Comparison of ENCODE assay signal across 8 mouse cellular contexts in genomic region chr4:129624281-129625028, GRCm38 (mm10). TPM values are rescaled to one million over a fixed set of nuclear protein-coding genes. Genes with fewer than 3 reads are reported as not detected.
DNase-seq lines count a peak whose midpoint lies in the region; ATAC-seq and TF ChIP-seq lines count a peak whose summit lies in the region.

No protein-coding gene starts in this region.

- TF ChIP-seq EP300 in CH12.LX (IDR thresholded peaks at IDR 0.05; ENCODE audit: low read length): no peak

- H3K9me3 ChIP-seq in CH12.LX (replicated peaks; ENCODE audit: low read length): no peaks in the 10 kb centered on the region
- H3K9me3 ChIP-seq in heart, embryonic 14.5 days (ENCODE audit: control insufficient read depth, low read length): no peaks in the 10 kb centered on the region
- H3K9me3 ChIP-seq in liver, embryonic 13.5 days (replicated peaks): no peaks in the 10 kb centered on the region
- H3K9me3 ChIP-seq in stomach, embryonic 16.5 days (replicated peaks; ENCODE audit: control insufficient read depth, low read length): no peaks in the 10 kb centered on the region

- dilution Hi-C loops in CH12.LX (cut with MboI; ENCODE audit: extremely low pct_ligation_motif_present, extremely low pct_unique_long_range_greater_than_20kb, low sequenced_read_pairs): no loop called here

- H3K79me2 ChIP-seq in CH12.LX (replicated peaks; ENCODE audit: control insufficient read depth, extremely low read depth, insufficient read depth, poor library complexity, severe bottlenecking): no peaks in the 10 kb centered on the region

- in situ Hi-C loops in CH12.LX (cut with MboI; ENCODE audit: low pct_ligation_motif_present, low pct_unique_long_range_greater_than_20kb, low sequenced_read_pairs): loop anchor here (25.0 kb wide), 1 partner anchor 262 kb away; no protein-coding TSS in a partner anchor

- H3K4me3 ChIP-seq in CH12.LX (replicated peaks in 1 of 3; ENCODE audit: low read depth in 2 of 3, low read length in 2 of 3, poor library complexity in 1 of 3): peak overlapping the region; percentile 31 to 77 (median 54)
- peak overlapping the region; percentile 65 to 82 for H3K4me3 ChIP-seq in heart, embryonic 14.5 days (ENCODE audit: control insufficient read depth in 1 of 2, insufficient read depth in 1 of 2, low read depth in 1 of 2, low read length in 2 of 2)
- peak overlapping the region; percentile 62 for H3K4me3 ChIP-seq in liver, embryonic 13.5 days (replicated peaks)
- H3K4me3 ChIP-seq in stomach, embryonic 16.5 days (replicated peaks; ENCODE audit: low read length): peak overlapping the region; percentile 75

- peak overlapping the region; percentile 29 for H3K27ac ChIP-seq in CH12.LX (ENCODE audit: insufficient read depth, low read depth)
- peak overlapping the region; percentile 89 to 90 for H3K27ac ChIP-seq in heart, embryonic 14.5 days (replicated peaks in 1 of 2; ENCODE audit: control insufficient read depth in 1 of 2, insufficient read depth in 1 of 2, low read depth in 2 of 2, low read length in 2 of 2)
- H3K27ac ChIP-seq in liver, embryonic 13.5 days: peak overlapping the region; percentile 88
- peak overlapping the region; percentile 92 for H3K27ac ChIP-seq in stomach, embryonic 16.5 days (ENCODE audit: low read length)

- no peaks in the 10 kb centered on the region for H3K27me3 ChIP-seq in CH12.LX (replicated peaks)
- H3K27me3 ChIP-seq in heart, embryonic 14.5 days (ENCODE audit: control insufficient read depth, insufficient read depth, low read length): no peaks in the 10 kb centered on the region
- no peaks in the 10 kb centered on the region for H3K27me3 ChIP-seq in liver, embryonic 13.5 days
- no peaks in the 10 kb centered on the region for H3K27me3 ChIP-seq in stomach, embryonic 16.5 days (ENCODE audit: control insufficient read depth, insufficient read depth, low read length)

- peaks cover 11 to 63% of the 10 kb centered on the region in 2 experiments for H3K4me1 ChIP-seq in CH12.LX (ENCODE audit: control insufficient read depth in 1 of 2, insufficient read depth in 2 of 2)
- H3K4me1 ChIP-seq in heart, embryonic 14.5 days (ENCODE audit: control insufficient read depth in 2 of 2, insufficient read depth in 2 of 2, low read length in 2 of 2): peaks cover 19 to 24% of the 10 kb centered on the region in 2 experiments; a peak in 3 of 4 replicates
- H3K4me1 ChIP-seq in liver, embryonic 13.5 days (replicated peaks): peaks cover 55% of the 10 kb centered on the region
- H3K4me1 ChIP-seq in stomach, embryonic 16.5 days (ENCODE audit: control insufficient read depth, insufficient read depth, low read length): peaks cover 18% of the 10 kb centered on the region

- peak; percentile 83 for ATAC-seq in heart, embryonic 14.5 days (ENCODE audit: insufficient number of reproducible peaks, insufficient read depth, low FRiP score, low read depth)
- peak; percentile 97 for ATAC-seq in liver, embryonic 13.5 days (ENCODE audit: low read depth)
- peak; percentile 92 for ATAC-seq in stomach, embryonic 16.5 days (ENCODE audit: insufficient read depth, low FRiP score)

- TF ChIP-seq CTCF in CH12.LX (conservative IDR thresholded peaks at IDR 0.05 in 1 of 2, IDR thresholded peaks at IDR 0.05 in 1 of 2; ENCODE audit: low read depth in 2 of 2, low read length in 2 of 2): no peak

- H3K36me3 ChIP-seq in CH12.LX (replicated peaks in 1 of 2; ENCODE audit: control insufficient read depth in 1 of 2, insufficient read depth in 1 of 2, low read length in 1 of 2): peaks cover 35 to 55% of the 10 kb centered on the region in 2 experiments
- peaks cover 43% of the 10 kb centered on the region for H3K36me3 ChIP-seq in heart, embryonic 14.5 days (ENCODE audit: control insufficient read depth, insufficient read depth, low read length)
- peaks cover 36% of the 10 kb centered on the region for H3K36me3 ChIP-seq in liver, embryonic 13.5 days
- peaks cover 9% of the 10 kb centered on the region for H3K36me3 ChIP-seq in stomach, embryonic 16.5 days (ENCODE audit: control insufficient read depth, insufficient read depth, low read length)

- under 1% methylated on average over 18 of the region's 18 CpGs for WGBS in heart, embryonic 14.5 days
- WGBS in liver, embryonic 13.5 days (ENCODE audit: insufficient replicate concordance): 1% methylated on average over 18 of the region's 18 CpGs
- 1% methylated on average over 18 of the region's 18 CpGs for WGBS in stomach, embryonic 16.5 days

- DNase-seq in CH12.LX (ENCODE audit: extremely low read depth): peak; percentile 93
- peak; percentile 63 for DNase-seq in c-Kit-negative CD71-positive TER-119-positive erythroid progenitor cells, embryonic 14.5 days (ENCODE audit: low read depth, low spot score)
- DNase-seq in fibroblast of lung, adult 2 months (ENCODE audit: low read depth): peak; percentile 83
- DNase-seq in kidney, postnatal 14 days: peak; percentile 91
- peak; percentile 87 for DNase-seq in liver, embryonic 13.5 days
- peak; percentile 82 to 83 for DNase-seq in natural killer cell, adult 2 months (ENCODE audit: low spot score in 2 of 2)

- TF ChIP-seq POLR2A in CH12.LX (IDR thresholded peaks at IDR 0.05; ENCODE audit: low read depth, low read length): peak; percentile 28

- no peak for TF ChIP-seq RAD21 in CH12.LX (IDR thresholded peaks at IDR 0.05; ENCODE audit: low read depth, low read length)

- H3K4me2 ChIP-seq in CH12.LX (ENCODE audit: insufficient read depth, low read depth, poor library complexity, severe bottlenecking): peak overlapping the region; percentile 35; the same call in 1 of the 2 replicates
- peak overlapping the region; percentile 81 for H3K4me2 ChIP-seq in heart, embryonic 14.5 days (ENCODE audit: low read length)
- peak overlapping the region; percentile 75 for H3K4me2 ChIP-seq in liver, embryonic 13.5 days
- peak overlapping the region; percentile 80 for H3K4me2 ChIP-seq in stomach, embryonic 16.5 days (ENCODE audit: low read depth, low read length)

- 0 out of 2 replicates have a peak overlapping the region, but pooled peaks have one; percentile 46 for H3K9ac ChIP-seq in CH12.LX (ENCODE audit: insufficient read depth, low read depth)
- H3K9ac ChIP-seq in heart, embryonic 14.5 days (ENCODE audit: low read length): peak overlapping the region; percentile 78
- peak overlapping the region; percentile 71 for H3K9ac ChIP-seq in liver, embryonic 13.5 days
- H3K9ac ChIP-seq in stomach, embryonic 16.5 days (ENCODE audit: low read length): peak overlapping the region; percentile 86

TF ChIP-seq in CH12.LX, 34 proteins besides CTCF, POLR2A, EP300 and RAD21 (continues in another document):
- TF ChIP-seq MXI1 (IDR thresholded peaks at IDR 0.05; ENCODE audit: low read depth, low read length): no peak
- no peak for TF ChIP-seq CHD2 (IDR thresholded peaks at IDR 0.05; ENCODE audit: low read length)
- no peak for TF ChIP-seq RCOR1 (conservative IDR thresholded peaks at IDR 0.05; ENCODE audit: low read depth, low read length)
- TF ChIP-seq SMC3 (IDR thresholded peaks at IDR 0.05; ENCODE audit: low read depth, low read length): no peak
- 0 out of 2 replicates have a peak, but pooled peaks have one; percentile 1 for TF ChIP-seq SIN3A (IDR thresholded peaks at IDR 0.05; ENCODE audit: low read length)
- no peak for TF ChIP-seq ZMIZ1 (IDR thresholded peaks at IDR 0.05; ENCODE audit: low read depth, low read length)
- no peak for TF ChIP-seq PAX5 (IDR thresholded peaks at IDR 0.05; ENCODE audit: low read length)
- peak; percentile 39; the same call in 1 of the 2 replicates for TF ChIP-seq POLR2AphosphoS2 (IDR thresholded peaks at IDR 0.05; ENCODE audit: low read depth, low read length)
- no peak for TF ChIP-seq JUND (conservative IDR thresholded peaks at IDR 0.05; ENCODE audit: low read depth, low read length)
- TF ChIP-seq KAT2A (IDR thresholded peaks at IDR 0.05; ENCODE audit: insufficient replicate concordance, low read length): no peak

RNA-seq across cellular contexts. Expression of gene Ccdc28b, which starts 0.7 kb away (rescaled TPM):
- total RNA-seq in CH12.LX (2012; rRNA removed) (24.0 and 24.2 TPM in 2 replicates), CH12.LX (2014; rRNA removed) (27.3 and 35.5 TPM in 2 replicates)
- 26.6 and 28.0 TPM in 2 replicates for polyA plus RNA-seq in CH12.LX (2012; ENCODE audit: insufficient read length, low read depth)
- polyA plus RNA-seq in heart, embryonic 14.5 days (2014; fragmentation: Nextera tagmentation; extraction: Ambion mirVana): 49.8 and 53.3 TPM in 2 replicates
- polyA plus RNA-seq in liver, embryonic 13.5 days (2015; fragmentation: Nextera tagmentation; extraction: Ambion mirVana): 13.9 and 14.8 TPM in 2 replicates
- polyA plus RNA-seq in stomach, embryonic 16.5 days (2015; fragmentation: Nextera tagmentation; extraction: Ambion mirVana): 49.6 and 58.4 TPM in 2 replicates

RNA-seq across cellular contexts. Expression of gene Iqcc, which starts 5.6 kb away (rescaled TPM):
- total RNA-seq in CH12.LX (2012; rRNA removed) (24.3 and 27.0 TPM in 2 replicates), CH12.LX (2014; rRNA removed) (15.9 and 18.4 TPM in 2 replicates)
- polyA plus RNA-seq in CH12.LX (2012; ENCODE audit: insufficient read length, low read depth): 13.5 and 14.1 TPM in 2 replicates
- polyA plus RNA-seq in heart, embryonic 14.5 days (2014; fragmentation: Nextera tagmentation; extraction: Ambion mirVana): 24.1 and 25.1 TPM in 2 replicates
- polyA plus RNA-seq in liver, embryonic 13.5 days (2015; fragmentation: Nextera tagmentation; extraction: Ambion mirVana): 11.0 TPM in 2 replicates
- polyA plus RNA-seq in stomach, embryonic 16.5 days (2015; fragmentation: Nextera tagmentation; extraction: Ambion mirVana): 27.4 and 34.7 TPM in 2 replicates

RNA-seq across cellular contexts. Expression of gene Dcdc2b, which starts 10.4 kb away (rescaled TPM):
- total RNA-seq in CH12.LX (2012; rRNA removed) (0.59 and 1.6 TPM in 2 replicates), CH12.LX (2014; rRNA removed) (not detected in 2 replicates)
- polyA plus RNA-seq in CH12.LX (2012; ENCODE audit: insufficient read length, low read depth): 0.66 and 1.1 TPM in 2 replicates
- polyA plus RNA-seq in heart, embryonic 14.5 days (2014; fragmentation: Nextera tagmentation; extraction: Ambion mirVana): 1.1 and 2.6 TPM in 2 replicates
- 0.31 and 0.51 TPM in 2 replicates for polyA plus RNA-seq in liver, embryonic 13.5 days (2015; fragmentation: Nextera tagmentation; extraction: Ambion mirVana)
- polyA plus RNA-seq in stomach, embryonic 16.5 days (2015; fragmentation: Nextera tagmentation; extraction: Ambion mirVana): 1.3 and 3.0 TPM in 2 replicates

RNA-seq across cellular contexts. Expression of gene Txlna, which starts 16.4 kb away (rescaled TPM):
- total RNA-seq in CH12.LX (2012; rRNA removed) (51.8 and 68.2 TPM in 2 replicates), CH12.LX (2014; rRNA removed) (50.0 and 52.2 TPM in 2 replicates)
- 64.7 and 103 TPM in 2 replicates for polyA plus RNA-seq in CH12.LX (2012; ENCODE audit: insufficient read length, low read depth)
- polyA plus RNA-seq in heart, embryonic 14.5 days (2014; fragmentation: Nextera tagmentation; extraction: Ambion mirVana): 51.5 and 56.4 TPM in 2 replicates
- polyA plus RNA-seq in liver, embryonic 13.5 days (2015; fragmentation: Nextera tagmentation; extraction: Ambion mirVana): 30.7 and 35.1 TPM in 2 replicates
- 65.3 and 69.8 TPM in 2 replicates for polyA plus RNA-seq in stomach, embryonic 16.5 days (2015; fragmentation: Nextera tagmentation; extraction: Ambion mirVana)

RNA-seq across cellular contexts. Expression of gene Tmem234, which starts 24.0 kb away (rescaled TPM):
- total RNA-seq in CH12.LX (2012; rRNA removed) (111 and 121 TPM in 2 replicates), CH12.LX (2014; rRNA removed) (97.6 and 104 TPM in 2 replicates)
- 112 and 113 TPM in 2 replicates for polyA plus RNA-seq in CH12.LX (2012; ENCODE audit: insufficient read length, low read depth)
- 158 and 179 TPM in 2 replicates for polyA plus RNA-seq in heart, embryonic 14.5 days (2014; fragmentation: Nextera tagmentation; extraction: Ambion mirVana)
- 142 and 153 TPM in 2 replicates for polyA plus RNA-seq in liver, embryonic 13.5 days (2015; fragmentation: Nextera tagmentation; extraction: Ambion mirVana)
- polyA plus RNA-seq in stomach, embryonic 16.5 days (2015; fragmentation: Nextera tagmentation; extraction: Ambion mirVana): 181 and 190 TPM in 2 replicates

Comparison
In these comparisons a context has a peak if more than half of its experiments do, and no peak if none do; other contexts are left out.
1. Peak in every context shown above with its lines: DNase-seq, ATAC-seq, H3K4me3 ChIP-seq and H3K27ac ChIP-seq.
2. H3K27ac ChIP-seq: peak in every context shown above with its lines; median percentile 92 in stomach, embryonic 16.5 days; 90 in heart, embryonic 14.5 days; 88 in liver, embryonic 13.5 days; 29 in CH12.LX.